Mouse (Mus musculus) adrenal gland, adult 18-20 months (tissue): ENCODE measurements around the gene Sez6. TPM values are rescaled to one million over a fixed set of nuclear protein-coding genes. Genes with fewer than 3 reads are reported as not detected.

Source experiments
- DNase-seq, 2 experiments: peaks; one replicate each; pipeline ENCODE4 v3.0.0; 2021 to 2022; ENCODE audit warnings: low spot score in 2 of 2
- total RNA-seq, 2 experiments: library from RNA; stranded (reverse); gene quantifications; 1 replicate in 1 of 2; 2 replicates in 1 of 2; pipeline ENCODE4 v1.2.3; 2021

Sez6 gene
- total RNA-seq, 2 experiments from 2014 or later: 2.1 to 2.4 TPM

DNA sequence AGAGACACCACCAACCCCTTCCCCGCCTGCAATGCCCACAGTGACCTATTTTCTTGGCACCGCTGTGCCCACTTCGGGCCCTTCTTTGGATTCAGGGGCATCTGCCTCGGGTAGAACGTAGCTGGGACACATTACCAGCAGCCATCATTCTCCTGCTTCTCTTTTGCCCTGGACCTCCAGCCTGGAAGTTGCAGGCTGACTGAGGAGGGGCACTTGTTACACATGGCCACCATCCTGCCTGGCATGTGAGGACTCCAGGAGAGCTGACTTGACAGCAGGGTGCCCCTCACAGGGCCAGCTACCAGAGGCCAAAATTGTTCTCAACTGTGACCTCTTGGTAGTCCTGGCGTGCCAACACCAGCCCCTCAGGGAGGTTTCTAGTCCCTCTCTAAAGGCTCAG lies 47.6 kb downstream of the Sez6 start:
- DNase-seq: no peak

DNA sequence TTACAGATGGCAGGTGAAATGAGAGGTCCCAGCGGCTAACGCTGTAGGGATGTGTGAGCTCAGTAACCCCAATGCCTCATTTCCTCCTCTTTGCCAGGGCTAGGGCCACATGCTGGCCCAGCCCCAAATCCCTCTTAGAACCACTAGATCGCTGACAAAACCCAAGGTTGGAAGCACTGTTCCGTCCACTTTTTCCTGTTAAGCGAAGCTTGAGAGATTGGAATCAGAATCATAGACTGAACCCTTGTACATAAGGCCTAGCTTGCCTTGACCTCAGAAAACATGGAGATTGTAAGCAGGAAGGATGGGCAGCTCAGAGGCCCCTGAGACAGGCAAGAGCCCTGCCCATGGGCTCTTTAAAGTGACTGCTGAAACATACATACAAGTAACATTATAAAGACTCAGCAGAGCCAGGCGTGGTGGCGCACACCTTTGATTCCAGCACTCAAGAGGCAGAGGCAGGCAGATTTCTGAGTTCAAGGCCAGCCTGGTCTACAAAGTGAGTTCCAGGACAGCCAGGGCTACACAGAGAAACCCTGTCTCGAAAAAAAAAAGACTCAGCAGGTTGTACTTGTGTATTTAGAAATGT lies 48.7 kb downstream of the Sez6 start:
- DNase-seq: no peak

DNA sequence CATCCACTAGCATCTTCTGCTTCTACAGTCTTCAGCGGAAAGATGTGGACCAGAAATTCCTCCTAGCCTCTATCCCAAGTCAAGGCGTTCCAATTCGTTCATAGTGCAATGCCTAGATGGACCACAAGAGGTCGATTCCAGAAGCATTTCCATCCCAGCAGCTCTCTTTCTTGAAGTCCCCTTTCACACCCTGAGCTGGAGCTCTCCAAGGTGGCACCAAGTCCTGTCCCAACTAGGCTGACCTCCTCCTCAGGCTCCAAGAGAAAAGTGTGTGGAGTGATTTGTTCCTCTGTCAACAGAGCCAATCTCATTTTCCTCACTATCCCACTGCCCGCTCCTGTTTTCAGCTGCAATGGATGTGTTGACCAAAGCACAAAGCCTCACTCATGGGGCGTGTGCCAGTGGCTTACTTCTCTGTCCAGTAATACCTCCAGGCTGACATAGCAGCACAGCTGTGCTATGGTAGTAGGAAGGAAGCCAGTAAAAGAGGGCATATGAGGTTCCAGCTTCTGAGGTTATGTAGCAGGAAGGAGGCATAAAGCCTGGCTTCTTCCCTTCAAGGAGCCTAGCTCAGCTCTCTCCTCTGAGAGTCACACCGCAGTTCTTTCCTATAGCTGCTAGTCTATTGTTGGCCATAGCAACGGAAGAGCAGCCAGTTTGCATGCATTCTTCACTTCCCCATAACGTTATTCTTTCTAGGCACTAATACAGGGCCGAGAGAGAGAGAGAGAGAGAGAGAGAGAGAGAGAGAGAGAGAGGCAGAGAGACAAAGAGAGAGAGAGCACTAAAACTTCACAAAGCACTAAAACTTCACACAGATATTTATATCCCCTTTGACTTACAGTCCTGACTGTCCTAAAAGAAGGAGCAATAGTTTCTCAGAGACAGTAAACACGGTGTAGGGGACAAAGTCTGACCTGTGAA lies 49.9 kb downstream of the Sez6 start:
- peak in 1 of 2 experiments; percentile 49 for DNase-seq

DNA sequence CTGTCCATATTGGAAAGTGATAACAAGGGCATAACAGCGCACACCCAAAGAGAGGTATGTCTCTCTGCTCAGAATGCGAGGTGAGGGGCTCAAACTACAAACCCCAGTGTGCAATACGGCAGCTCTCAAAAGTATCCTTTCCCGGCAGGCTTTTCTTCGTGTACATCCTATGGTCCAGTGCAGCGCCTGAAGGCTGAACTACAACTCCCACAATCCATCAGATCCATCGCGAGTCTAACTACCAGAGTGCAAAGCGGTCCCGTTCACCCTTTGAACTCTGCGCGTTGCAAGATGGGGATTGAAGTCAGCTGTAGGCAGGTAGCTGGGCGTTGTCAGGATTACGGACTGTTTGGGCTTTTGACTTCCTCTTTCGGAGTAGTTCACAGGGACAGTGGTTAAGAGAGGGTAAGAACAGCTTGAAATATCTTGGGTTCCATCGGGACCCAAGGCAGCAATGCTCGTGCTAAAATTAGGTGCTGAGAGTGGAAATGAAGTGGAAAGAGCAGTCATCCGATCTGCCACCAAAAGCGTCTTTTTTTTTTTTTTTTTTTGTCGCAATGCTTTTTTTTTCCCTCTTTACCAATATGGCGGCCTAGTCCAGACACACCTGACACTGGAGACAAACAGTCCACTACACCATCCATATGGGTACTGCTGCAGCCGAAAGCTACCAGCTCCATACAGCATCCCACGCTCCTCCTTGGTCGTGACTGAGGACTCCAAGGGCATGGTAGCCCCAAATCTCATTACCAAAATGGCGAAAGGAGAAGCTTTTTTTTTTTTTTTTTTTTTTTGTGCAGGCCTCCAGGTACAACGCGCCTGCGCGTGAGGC lies 51.2 kb downstream of the Sez6 start:
- peak; percentile 74 to 76 for DNase-seq

DNA sequence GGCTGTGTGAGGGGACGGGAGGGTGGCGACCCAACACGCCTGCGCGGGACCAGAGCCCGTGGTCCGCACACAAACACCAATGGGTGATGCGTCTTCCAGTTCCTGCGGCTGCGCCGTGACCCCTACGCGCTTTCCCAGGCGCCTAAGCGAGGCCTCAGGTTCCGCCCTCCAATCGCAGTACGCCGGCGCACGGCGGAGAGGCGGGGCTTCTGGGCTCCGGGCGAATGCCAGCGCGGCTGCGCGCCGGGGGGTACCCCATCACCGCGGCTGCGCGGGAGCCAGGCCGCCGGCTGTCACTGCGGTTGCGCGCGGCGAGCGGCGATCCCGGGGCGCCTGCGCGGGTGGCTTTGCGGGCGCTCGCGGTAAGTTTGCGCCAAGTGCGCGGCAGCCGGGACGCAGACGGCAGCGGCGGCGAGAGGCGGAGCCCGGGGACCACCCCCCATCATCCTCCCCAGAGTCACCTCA lies 51.9 kb downstream of the Sez6 start, which contains the start of gene Phf12:
Gene Phf12, plus strand, starts transcription at position 314 of the 465 bp plus-strand sequence.
- DNase-seq: peak; percentile 99

DNA sequence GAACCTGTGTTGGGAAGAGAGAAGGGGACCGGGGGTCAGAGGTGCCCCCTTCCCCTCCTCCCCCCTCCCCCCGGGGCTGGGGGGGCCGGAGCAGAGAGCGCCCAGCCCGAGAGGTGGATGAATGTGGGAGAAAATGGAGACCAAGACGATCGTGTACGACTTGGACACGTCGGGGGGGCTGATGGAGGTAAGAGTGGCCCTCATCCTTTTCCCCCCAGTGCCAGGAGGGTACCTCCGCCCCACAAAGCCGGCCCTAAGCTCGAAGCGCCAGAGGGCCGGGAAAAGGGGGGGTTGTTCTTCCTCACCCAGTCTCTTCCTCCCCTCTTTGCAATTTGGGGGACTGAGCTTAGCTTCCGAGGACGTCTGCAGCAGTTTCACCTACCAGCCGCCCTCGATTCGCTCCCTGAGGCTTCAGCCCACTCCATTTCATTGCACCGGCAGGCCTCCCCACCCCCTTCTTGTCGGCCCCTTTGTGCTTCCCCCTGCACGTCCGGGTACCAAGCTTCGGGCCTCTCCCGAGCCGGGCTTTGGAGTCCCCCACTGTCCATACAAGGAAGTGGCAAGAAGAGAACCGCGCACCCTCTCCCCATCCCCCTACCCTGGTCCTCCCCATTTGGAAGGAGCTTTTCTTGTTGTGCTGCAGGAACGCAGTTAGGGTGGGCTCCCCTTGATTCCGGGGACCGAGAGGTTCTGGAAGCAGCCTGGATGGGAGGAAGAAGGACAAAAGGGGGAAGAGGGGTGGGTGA lies 52.8 kb downstream of the Sez6 start:
- DNase-seq: peak; percentile 43 to 44

DNA sequence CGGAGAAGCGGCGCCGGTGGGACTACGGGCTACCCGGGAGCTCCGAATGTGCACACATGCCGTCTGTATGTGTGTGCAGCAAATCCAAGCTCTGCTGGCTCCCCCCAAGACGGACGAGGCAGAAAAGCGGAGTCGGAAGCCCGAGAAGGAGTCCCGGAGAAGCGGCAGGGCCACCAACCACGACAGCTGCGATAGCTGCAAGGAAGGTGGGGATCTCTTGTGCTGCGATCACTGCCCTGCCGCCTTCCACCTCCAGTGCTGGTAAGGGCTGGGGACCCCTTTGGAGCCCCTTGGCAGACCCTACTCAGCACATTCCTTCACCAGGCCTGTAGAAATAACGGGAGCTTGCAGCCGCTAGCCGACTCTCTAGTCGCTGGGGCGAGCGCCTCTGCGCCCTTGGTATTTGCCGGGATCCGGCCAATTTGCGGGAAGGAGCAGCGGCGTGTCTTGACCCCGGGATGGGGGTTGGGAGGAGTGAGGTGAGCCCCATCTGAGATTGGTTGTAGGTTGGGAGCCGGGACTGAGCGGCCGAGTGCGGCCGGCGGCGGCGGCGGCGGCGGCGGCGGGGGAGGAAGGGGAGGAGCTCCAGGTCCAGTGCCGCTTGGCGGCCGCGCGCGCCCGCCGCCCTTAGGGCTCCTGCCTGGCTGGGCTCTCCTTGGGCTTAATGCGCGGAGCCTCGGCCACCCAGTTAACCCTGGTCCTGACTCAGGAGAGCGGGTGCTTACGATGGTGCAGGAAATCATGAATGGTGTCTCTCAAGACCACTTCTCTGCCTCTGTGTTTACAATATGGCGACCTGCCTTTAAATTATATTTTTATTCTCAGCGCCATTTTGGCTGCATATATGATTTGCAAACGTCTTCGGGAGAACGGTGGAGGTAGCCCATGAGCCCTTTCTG lies 53.6 kb downstream of the Sez6 start:
- DNase-seq: peak; percentile 70 to 72

DNA sequence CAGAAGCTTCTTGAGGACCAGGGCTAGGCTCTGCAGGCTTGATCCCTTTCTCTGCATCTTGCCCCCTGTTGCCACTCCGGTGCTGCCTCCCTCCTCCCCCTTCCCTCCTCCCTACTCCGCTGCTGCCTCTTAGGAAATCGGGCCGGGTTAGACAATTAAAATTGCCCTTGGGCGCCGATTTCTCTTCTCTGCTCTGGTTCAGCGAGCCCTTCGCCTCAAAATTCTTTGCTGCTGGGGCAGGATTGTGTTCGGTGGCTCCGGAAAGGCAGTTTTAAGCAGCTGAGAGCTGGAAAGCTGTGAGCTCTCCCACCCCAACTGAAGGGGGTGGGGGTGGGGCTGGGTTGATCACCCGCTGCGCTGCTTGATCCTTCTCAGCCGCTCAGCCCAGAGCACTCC lies 54.2 kb downstream of the Sez6 start:
- DNase-seq: peak; percentile 53 to 54

DNA sequence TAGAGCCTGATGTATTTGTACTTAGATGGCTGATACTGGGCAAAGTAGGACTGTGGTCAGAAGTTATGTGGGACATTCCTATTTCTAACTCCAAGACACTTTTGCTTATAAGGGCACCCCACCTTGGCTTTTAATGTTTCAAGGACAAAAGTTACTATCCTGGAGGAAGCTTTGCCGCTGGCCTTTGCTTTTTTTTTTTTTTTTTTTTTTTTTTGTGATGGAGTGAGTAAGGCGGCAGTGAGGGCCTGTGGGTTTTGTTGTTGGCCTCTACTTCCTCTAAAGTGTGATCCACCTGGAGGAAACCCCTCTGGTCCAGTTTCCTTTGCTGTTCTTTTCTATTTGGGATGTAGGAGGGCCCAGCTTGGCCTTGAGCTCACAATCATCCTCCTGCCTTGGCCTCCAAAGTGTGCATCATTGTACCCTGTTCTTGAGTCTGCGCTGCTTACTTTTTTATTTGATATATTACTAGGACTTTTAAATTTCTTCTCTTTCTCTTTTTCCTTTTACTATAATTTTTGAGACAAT lies 55.0 kb downstream of the Sez6 start:
- DNase-seq: no peak

DNA sequence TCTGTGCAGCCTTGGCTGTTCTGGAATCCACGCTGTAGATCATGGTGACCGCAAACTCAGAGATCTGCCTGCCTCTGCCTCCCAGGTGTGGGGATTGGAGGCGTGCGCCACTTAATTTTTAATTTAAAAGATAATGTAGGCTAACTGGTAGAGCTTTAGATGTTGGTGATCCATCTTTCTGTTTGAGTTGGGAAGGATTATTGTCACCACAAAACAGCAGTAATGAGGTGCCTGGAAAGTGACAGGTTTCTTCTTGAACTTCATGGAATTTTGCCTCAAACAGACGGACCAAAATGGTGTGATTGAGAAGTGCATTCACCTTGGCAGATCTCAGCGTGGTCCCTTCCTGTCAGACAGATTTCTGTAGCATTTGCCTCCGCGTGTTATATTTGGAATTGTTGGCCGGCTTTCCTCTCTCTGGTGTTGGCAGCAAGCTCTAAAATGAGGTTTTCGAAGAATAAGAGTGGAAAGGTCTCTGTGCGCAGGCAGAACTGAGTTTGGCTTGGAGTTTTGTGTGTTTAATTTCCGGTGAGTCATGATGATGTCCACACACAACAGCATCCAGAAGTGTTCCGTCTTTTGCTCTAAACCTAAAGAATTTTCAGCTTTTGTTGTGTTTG lies 58.6 kb downstream of the Sez6 start:
- no peak for DNase-seq

DNA sequence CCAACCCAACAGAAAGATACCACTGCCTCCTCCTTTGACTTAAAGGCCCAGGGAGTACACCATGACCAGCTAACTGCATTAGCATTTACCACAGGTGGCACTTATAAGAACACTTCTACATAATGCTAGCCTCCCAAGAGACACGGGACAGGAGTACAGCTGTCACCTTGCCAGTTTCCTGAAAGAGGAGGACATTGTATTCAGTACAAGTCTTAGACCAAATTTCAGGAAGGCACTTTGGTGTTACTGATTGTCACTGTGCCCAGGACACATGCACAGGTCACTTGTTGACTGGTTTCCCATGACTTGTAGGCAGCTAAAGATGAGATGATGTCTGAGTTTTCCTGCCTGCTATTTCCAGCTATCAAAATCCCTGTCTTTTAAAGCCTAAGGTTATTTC lies 65.0 kb downstream of the Sez6 start:
- no peak for DNase-seq

DNA sequence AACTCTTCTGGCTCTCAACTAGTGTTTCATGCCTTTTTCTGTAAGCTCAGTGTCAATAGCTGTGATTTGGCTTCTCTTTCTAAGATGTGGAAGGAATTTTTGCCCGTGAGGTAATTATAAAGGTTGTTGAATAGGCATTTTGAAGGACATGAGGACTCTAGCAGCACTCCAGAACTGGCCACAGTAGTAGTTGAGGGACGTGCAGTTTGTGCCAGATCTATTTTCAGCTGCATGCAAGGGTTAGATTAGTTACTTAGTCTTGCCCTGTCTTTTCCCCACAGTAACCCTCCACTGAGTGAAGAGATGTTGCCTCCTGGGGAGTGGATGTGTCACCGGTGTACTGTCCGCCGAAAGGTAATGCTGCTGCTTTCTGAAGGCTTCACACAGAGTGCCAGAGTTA lies 75.8 kb downstream of the Sez6 start:
- no peak for DNase-seq

DNA sequence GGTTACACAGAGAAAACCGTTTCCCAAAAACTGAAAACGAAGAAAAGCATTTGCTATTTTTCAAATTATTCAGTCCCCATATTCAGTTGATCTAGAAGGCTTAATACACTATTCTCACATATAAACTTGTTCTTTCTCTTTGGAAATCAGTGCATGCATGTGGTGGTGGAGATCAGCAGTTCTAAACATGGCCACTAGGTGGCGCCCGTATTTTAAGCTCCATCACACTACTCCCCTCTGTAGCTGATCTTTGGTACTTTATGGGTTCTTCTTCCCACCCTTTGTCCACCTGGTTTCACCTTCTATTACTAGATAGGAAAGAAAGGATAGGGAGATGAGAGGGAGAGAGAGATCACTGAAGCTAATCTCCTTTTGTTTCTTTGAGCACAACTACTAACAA lies 89.1 kb downstream of the Sez6 start:
- peak; percentile 75 to 79 for DNase-seq

DNA sequence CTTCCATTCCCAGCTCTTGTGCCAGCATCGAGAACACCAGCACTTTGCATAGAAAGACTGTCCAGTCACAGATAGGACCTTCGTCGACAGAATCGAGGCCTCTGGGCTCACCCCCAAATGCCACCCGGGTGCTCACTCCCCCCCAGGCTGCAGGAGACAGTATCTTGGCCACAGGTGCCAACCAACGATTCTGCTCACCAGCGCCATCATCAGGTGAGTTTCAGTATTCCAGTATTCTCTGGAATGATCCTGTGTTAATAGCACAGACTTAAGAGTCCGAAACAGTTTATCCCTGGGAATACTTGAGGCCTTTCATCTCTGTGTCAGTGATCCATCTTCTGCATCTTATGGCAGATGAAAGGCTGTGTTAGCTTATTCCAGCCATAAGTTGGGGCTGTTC lies 93.0 kb downstream of the Sez6 start:
- DNase-seq: no peak

Other genes with a start within 250 kb of the Sez6 start
- gene Nufip2, start 244.6 kb upstream of the Sez6 start, total RNA-seq: 10 to 100 TPM; 71.1 to 98.0 TPM
- gene Cryba1, start 205.5 kb upstream of the Sez6 start, total RNA-seq: not detected
- 10 to 100 TPM; 45.9 to 56.8 TPM for gene Myo18a, start 167.6 kb upstream of the Sez6 start, total RNA-seq
- gene Gm10277, start 143.1 kb upstream of the Sez6 start, total RNA-seq: not detected
- 1 to 10 TPM in 1 of 2 experiments, under 1 TPM in 1; 0.26 to 2.4 TPM for gene Pipox, start 36.7 kb upstream of the Sez6 start, total RNA-seq
- 10 to 100 TPM; 42.3 to 51.8 TPM for gene Phf12, start 52.0 kb downstream of the Sez6 start, total RNA-seq
- 10 to 100 TPM in 1 of 2 experiments, 1 to 10 TPM in 1; 8.4 to 10.1 TPM for gene Dhrs13, start 101.5 kb downstream of the Sez6 start, total RNA-seq
- gene Flot2, start 107.1 kb downstream of the Sez6 start, total RNA-seq: 10 to 100 TPM; 86.2 to 86.3 TPM
- gene Eral1, start 149.6 kb downstream of the Sez6 start, total RNA-seq: 10 to 100 TPM; 27.8 to 31.7 TPM
- 10 to 100 TPM; 19.3 to 22.1 TPM for gene Fam222b, start 163.9 kb downstream of the Sez6 start, total RNA-seq
- 10 to 100 TPM; 29.9 to 34.1 TPM for gene Traf4, start 234.8 kb downstream of the Sez6 start, total RNA-seq
- gene Nek8, start 245.9 kb downstream of the Sez6 start, total RNA-seq: 10 to 100 TPM in 1 of 2 experiments, 1 to 10 TPM in 1; 9.8 to 12.8 TPM
- gene Tlcd1, start 245.9 kb downstream of the Sez6 start, total RNA-seq: 10 to 100 TPM; 54.7 to 76.5 TPM